Mouse (Mus musculus): ENCODE measurements around the gene 2210017I01Rik.

2210017I01Rik gene

GRCm38 (mm10) chr3:92607392-92607791 is at the start of gene 2210017I01Rik:
Gene 2210017I01Rik, minus strand, starts transcription at chr3:92607492.
- DNase-seq (ENCODE audit: extremely low spot score, low read depth, low spot score), result no peak

- no peak for DNase-seq (ENCODE audit: extremely low spot score, low read depth, low spot score)
Observed at GRCm38 (mm10) chr3:92656826-92657225, 49.5 kb upstream of the 2210017I01Rik start, which contains the start of gene Lce1b. Gene Lce1b, minus strand, starts transcription at chr3:92656926.

- no peak for DNase-seq (ENCODE audit: extremely low spot score, low read depth, low spot score)
Observed at GRCm38 (mm10) chr3:92648207-92648606, 40.9 kb upstream of the 2210017I01Rik start, which contains the start of gene Lce1a1. Gene Lce1a1, minus strand, starts transcription at chr3:92648307.

GRCm38 (mm10) chr3:92639854-92640253 is 32.6 kb upstream of the 2210017I01Rik start:
- no peak for DNase-seq (ENCODE audit: extremely low spot score, low read depth, low spot score)

- no peak for DNase-seq (ENCODE audit: extremely low spot score, low read depth, low spot score)
Observed at GRCm38 (mm10) chr3:92638653-92638991, 31.3 kb upstream of the 2210017I01Rik start.

GRCm38 (mm10) chr3:92637745-92638652 is 30.7 kb upstream of the 2210017I01Rik start:
- no peak for DNase-seq (ENCODE audit: extremely low spot score, low read depth, low spot score)

GRCm38 (mm10) chr3:92621560-92621959 is 14.3 kb upstream of the 2210017I01Rik start, which contains the start of gene Lce6a:
Gene Lce6a, minus strand, starts transcription at chr3:92621660.
- no peak for DNase-seq (ENCODE audit: extremely low spot score, low read depth, low spot score)

- DNase-seq (ENCODE audit: extremely low spot score, low read depth, low spot score), result no peak
Observed at GRCm38 (mm10) chr3:92609804-92610203, 2.5 kb upstream of the 2210017I01Rik start.

GRCm38 (mm10) chr3:92602169-92602568 is 5.1 kb downstream of the 2210017I01Rik start:
- no peak for DNase-seq (ENCODE audit: extremely low spot score, low read depth, low spot score)

GRCm38 (mm10) chr3:92600456-92600855 is 6.8 kb downstream of the 2210017I01Rik start:
- no peak for DNase-seq (ENCODE audit: extremely low spot score, low read depth, low spot score)

GRCm38 (mm10) chr3:92599973-92600372 is 7.3 kb downstream of the 2210017I01Rik start:
- no peak for DNase-seq (ENCODE audit: extremely low spot score, low read depth, low spot score)

- no peak for DNase-seq (ENCODE audit: extremely low spot score, low read depth, low spot score)
Observed at GRCm38 (mm10) chr3:92598429-92598828, 8.9 kb downstream of the 2210017I01Rik start.

GRCm38 (mm10) chr3:92588858-92589257 is 18.4 kb downstream of the 2210017I01Rik start, which contains the start of gene Smcp:
Gene Smcp, minus strand, starts transcription at chr3:92588997.
- DNase-seq (ENCODE audit: extremely low spot score, low read depth, low spot score), result no peak

GRCm38 (mm10) chr3:92587190-92587589 is 20.1 kb downstream of the 2210017I01Rik start:
- no peak for DNase-seq (ENCODE audit: extremely low spot score, low read depth, low spot score)

- no peak for DNase-seq (ENCODE audit: extremely low spot score, low read depth, low spot score)
Observed at GRCm38 (mm10) chr3:92585055-92585454, 22.2 kb downstream of the 2210017I01Rik start.

- DNase-seq (ENCODE audit: extremely low spot score, low read depth, low spot score), result no peak
Observed at GRCm38 (mm10) chr3:92583164-92583826, 24.0 kb downstream of the 2210017I01Rik start.

- DNase-seq (ENCODE audit: extremely low spot score, low read depth, low spot score), result no peak
Observed at GRCm38 (mm10) chr3:92579508-92579907, 27.8 kb downstream of the 2210017I01Rik start.

GRCm38 (mm10) chr3:92578652-92579413 is 28.5 kb downstream of the 2210017I01Rik start:
- DNase-seq (ENCODE audit: extremely low spot score, low read depth, low spot score), result no peak

- no peak for DNase-seq (ENCODE audit: extremely low spot score, low read depth, low spot score)
Observed at GRCm38 (mm10) chr3:92573449-92574041, 33.7 kb downstream of the 2210017I01Rik start, which contains the start of gene Ivl. Gene Ivl, minus strand, starts transcription at chr3:92573735.

GRCm38 (mm10) chr3:92572514-92573155 is 34.7 kb downstream of the 2210017I01Rik start:
- no peak for DNase-seq (ENCODE audit: extremely low spot score, low read depth, low spot score)
